Mouse (Mus musculus) T-cell, adult 2 months (primary cell): Measurements from ENCODE around the gene Cd200r4.

Experiments
- DNase-seq: peaks from one replicate; pipeline ENCODE4 v3.0.0; 2022; ENCODE audit warnings: low spot score

Cd200r4 gene

GRCm38 (mm10) chr16:44876625-44877024 lies 65.1 kb downstream of the Cd200r4 start:
- no peak for DNase-seq

DNA sequence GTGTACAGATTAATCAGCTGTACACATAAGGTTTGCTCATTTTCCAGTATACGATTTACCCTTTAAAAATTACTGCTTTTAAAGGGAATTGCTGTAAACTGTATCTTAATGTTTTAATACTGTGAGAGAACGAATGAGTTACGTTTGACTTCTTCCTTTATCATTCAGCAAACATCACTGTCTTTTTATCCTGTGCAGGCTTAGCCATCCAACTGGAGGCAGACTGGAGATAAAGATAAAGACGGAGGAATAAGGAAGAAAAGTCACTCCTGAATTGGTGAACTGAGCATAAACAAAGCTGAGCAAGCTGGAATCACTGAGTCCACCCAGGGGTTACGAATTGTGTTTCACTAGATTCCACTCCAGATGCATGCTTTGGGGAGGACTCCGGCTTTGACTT lies 66.1 kb downstream of the Cd200r4 start:
- no peak for DNase-seq
